Mouse (Mus musculus) adrenal gland, adult 2 months (tissue): ENCODE measurements around the gene Gcgr. TPM values are rescaled to one million over a fixed set of nuclear protein-coding genes. Genes with fewer than 3 reads are reported as not detected.
"Not testable (repeated sequence)": the region's sequence is repeated elsewhere in the genome, so short reads cannot be mapped to it uniquely, and the experiment has no call there.

Source experiments
- DNase-seq: peaks from one replicate; pipeline ENCODE4 v3.0.0; 2021
- polyA plus RNA-seq: library from polyadenylated mRNA; depleted of rRNA; stranded (reverse); fragments of >200 nt; gene quantifications from 2 replicates; pipeline ENCODE4 v1.2.3, GENCODE M21; 2012
- total RNA-seq, 2 experiments: library from RNA; stranded (reverse); gene quantifications; 2 replicates each; pipeline ENCODE4 v1.2.3; 2021

Gene Gcgr
- total and polyA plus RNA-seq, 3 experiments: 1.5 to 2.1 (median 1.7) TPM

DNA sequence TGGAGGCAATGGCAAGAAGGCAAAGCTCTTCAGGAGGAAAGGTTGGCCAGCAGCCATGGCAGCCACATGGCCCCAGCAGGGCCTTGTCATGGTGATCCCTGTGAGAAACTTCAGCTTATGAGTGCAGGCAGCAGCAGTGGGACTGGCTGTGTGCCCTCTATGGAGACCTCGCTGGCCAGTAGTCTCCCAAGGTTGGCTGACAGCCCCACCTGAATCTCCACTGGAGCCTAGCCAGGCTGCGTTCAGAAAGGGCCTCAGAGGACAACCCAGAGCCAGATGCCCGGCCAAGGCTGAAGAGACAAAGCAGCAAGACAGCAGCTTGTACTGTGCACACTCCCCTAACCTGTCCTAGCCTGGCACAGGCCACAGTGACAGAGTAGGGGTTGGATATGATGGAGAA is 8.0 kb downstream of the Gcgr start:
- DNase-seq: peak; percentile 75

DNA sequence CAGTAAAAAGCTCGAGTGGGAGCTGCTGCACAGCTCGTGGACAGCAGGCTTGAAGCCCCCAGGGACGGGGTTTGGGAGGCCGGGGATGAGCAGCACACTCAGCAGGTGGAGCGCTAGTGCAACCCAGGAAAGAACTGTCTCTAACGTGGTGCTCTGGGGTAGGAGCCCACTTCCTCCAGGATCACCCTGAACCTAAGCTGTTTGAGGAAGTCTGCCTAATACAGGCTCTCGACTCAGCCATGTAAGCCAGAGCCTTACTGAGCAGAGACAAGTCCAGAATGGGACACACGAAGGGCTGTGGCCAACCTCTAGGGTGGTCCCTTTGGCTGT is 8.4 kb downstream of the Gcgr start:
- DNase-seq: no peak

DNA sequence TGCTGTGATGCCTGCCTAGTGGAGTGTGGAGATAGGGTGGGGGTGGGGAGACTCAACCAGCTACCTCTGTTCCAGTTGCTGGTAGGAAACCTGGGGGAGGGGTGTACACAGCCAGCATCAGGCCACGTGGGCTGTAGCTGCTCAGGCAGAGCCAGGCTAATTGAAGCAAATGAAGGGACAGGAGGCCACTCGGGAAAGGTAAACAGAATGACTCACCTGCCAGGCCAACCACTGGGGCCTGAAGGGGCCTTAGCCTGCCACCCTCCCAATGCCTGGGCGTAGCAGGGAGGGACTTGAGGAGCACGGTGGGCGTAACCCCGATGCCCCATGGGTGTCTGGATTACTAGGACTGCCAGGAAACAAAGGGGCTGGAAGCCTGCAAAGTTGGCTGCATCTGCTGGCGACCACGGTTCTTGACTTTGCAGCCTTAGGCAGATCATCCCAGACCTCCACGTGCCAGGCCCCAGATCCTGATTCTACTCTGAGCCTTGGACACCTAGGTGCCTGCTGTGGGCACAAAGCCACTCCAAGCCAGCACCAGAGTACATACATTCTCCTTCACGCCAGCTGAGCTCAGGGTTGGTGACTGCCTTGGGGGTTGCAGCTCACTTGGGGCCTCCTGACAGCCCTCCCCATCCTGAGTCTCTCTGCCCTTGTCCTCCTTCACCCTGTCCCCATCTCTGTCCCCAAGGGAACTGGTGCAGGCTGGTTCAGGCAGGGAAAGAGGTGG is 9.0 kb downstream of the Gcgr start:
- no peak for DNase-seq

DNA sequence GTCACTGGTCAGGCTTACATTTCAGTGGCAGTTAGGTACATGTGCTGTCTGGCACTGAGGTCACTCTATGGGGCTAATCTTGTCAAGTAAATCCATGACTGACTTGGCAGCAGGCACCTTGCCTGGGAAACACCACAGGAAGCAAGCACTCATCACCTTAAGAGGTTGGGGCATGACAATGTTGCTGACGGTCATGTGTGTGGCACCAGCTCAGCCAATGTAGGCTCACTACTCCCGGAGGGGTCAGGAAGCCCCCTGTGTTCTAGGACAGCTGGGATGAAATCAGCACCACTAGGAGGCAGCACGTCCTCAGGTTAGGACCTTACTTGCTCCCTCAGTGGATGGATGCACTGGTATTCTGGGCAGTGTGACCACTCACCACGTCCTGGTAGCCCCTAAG is 11.4 kb downstream of the Gcgr start:
- DNase-seq: no peak

DNA sequence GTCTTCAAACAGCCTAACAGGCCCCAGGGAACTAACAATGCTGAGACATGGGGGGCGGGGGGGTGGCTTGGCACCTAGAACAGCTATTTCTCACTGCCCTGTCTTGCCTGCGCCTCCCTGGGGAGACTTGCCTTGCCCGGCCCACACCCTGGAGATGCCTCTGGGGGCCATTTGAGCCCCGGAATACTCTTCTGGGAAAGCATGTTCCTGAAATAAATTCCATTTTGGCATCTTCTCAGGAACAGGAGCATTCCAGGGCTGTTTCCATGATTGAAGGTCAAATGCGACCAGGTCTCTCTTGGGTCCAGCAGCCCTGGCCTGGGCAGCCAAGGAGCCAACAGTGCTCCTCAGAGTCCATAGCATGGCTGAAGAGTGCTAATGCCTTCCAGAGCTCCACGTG is 11.9 kb downstream of the Gcgr start:
- peak; percentile 28 for DNase-seq

DNA sequence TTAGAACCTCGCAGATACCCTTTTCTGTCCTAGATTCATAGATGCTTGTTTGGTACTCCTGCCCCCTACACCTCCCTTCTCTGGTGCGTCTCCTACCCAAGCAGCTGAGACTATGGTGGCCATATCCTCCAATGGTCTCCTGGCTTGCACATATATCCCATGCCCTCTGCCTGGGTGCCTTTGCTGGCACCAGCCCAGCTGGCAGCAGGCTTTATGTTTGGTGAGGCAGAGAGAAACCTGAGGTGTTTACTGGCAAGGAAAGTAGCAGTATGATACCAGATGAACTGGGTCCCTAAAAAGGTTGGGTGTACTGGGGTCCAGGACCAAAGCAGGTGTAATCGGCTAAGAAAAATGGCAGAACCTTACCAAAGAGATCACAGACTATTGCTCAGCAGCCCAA is 15.5 kb downstream of the Gcgr start:
- DNase-seq: no peak

DNA sequence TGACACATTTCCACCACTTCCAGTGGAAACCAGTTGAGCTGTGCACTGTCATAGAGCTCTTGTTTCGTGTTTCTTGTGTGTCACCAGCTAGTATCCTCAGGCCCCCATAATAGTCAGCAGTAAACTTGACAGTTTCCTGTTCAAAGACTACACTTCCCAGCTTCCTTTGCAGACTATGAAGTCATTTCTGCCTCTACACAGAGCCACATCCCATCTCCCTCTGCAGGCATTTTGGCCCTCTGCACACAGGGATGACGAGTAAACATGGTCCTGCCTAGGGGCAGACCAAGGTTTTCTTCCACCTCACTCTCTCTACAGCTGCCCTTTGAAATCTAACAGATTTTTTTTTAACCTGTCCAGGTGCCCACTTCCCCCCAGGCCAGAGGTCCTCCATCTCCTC is 17.0 kb downstream of the Gcgr start:
- DNase-seq: no peak

DNA sequence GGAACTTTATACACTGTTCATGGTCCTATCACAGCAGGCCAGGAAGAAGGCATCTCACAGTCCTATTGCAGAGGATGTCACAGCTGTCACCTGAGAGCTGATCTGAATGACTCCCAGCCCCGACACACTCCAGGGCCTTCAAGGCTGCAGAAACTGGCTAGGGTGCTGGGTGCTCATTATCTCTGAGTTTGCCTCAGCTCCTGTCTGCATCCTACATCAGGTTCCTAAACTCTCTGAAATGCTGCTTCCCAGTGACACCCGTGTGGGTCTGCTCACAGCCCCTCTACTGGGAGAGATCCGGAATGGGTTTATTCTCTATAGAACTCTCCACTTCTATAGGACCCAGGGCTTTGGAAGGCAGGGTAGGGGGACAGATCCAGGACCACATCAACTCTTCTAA is 17.7 kb downstream of the Gcgr start:
- DNase-seq: no peak

DNA sequence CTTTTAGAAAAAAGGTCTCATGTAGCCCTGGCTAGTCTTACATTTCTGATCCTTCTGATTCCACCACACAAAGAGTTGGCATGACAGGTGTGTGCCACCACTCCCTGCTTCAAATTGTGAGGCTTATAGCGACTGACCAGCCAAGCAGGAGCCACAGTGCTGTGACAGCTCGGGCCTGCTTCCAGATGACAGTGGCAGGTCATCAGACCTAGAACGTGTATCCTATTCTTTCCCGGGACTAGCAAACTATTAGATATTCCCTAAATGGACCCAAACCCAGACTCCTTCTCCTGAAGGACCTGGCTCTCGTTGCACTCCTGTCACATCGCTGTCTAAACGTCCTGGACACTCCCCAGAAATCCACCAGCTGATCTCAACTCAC is 18.3 kb downstream of the Gcgr start:
- DNase-seq: no peak

DNA sequence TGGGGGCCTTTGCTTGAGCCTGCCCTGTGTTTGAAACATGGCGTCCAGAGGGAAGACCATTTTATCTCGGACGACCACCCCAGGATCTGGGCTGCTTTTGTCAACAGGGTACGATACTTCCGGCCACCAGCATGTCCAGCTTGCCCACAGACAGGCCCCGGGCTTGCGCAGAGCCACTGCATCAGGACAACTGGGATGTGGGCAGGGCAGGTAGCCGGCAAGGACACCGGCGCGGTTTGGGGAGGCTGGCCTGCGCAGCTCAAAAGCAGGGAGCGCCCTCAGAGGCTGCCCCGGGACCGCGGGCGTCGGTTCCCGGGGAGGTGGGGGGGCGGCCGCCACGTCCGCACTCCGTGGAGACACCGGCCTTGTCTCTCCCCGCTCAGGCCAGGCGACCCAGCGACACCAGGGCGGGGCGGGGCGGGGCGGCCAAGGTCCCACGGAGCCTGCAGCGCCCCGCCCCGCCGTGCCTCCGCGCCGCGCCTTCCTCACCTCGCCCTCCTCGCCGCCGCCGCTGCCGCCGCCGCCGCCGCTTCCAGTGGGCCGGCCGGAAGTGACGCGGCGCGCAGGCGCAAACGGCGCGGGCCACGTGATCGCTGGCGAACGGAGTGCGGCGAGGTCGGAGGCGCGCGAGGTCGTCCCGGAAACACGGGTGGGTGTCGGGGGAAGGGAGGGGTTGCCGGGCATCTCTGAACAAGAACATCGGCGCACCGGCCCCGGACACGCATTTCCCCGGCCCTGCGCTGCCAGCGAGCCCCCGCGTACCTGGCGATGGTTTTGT is 18.9 kb downstream of the Gcgr start, which contains the start of gene Mcrip1:
Gene Mcrip1, minus strand, starts transcription at position 560 of the 778 bp plus-strand sequence.
- peak; percentile 96 for DNase-seq

DNA sequence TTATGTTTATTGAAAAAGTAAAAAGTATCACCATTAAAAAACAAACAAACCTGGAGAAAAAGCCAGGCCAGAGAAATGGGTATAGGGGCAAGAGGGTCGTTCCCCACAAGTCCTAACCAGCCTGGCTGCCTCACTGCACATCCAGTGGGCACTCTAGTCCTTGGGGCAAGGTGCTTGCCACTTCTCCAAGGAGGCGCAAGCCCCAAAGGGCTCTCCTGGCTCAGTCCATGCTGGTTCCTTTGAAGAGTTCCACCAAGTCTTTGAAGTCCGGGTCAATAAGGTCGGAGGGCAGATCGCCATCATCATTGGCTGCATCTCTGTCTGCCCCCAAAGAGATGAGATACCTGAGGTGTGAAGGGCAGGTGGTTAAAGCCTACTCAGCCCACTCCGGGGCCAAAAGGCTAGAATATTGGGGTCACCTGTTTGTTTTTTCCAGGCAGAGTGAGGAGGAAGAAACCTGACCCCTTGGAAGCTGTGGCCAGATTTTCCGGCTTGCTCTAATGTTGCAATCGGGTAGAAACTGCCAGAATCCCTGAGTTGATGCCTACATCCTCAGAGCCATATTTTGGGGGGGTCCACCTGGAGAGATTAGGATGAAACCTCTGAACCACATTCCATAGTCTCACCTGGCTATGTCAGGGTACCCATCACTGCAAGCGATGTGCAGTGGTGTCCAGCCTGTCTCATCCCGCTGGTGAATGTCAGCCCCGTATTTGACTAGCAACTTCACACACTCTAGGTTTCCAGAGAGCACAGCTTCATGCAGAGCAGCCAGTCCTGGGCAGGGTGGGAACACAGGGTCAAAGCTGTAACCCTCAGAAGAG is 19.7 kb downstream of the Gcgr start:
- DNase-seq: no peak

DNA sequence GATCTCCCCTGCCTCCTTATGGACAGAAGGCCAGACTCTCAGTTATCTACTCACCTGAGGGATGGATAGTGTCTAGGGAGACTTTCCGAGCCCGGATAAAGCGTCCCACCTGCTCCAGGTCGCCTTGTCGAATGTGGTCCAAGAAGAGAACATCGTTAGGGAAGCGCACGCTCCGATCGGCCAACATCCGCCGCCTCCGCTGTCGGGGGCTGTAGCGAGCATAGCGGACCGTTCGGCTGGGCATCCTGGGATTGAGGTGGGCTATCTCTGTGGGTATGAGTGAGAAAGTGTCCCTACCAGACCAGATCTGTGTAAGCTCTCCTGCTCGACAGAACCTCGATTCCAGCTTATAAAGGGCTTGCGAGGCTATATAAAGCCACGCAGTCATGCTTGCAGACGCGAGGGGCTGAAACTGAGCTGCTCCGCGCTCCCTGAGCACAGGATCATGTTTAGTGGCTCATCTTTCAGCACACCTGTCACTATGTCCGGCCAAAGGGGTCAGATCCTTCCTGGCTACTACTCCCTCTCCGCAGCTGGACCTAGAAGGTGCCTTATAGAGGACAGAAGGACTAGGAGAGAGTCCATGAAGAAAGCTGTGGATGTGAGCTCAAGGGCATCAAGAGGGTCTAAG is 20.4 kb downstream of the Gcgr start, which contains the start of gene Ppp1r27:
Gene Ppp1r27, minus strand, starts transcription at position 323 of the 631 bp plus-strand sequence.
- DNase-seq: no peak

DNA sequence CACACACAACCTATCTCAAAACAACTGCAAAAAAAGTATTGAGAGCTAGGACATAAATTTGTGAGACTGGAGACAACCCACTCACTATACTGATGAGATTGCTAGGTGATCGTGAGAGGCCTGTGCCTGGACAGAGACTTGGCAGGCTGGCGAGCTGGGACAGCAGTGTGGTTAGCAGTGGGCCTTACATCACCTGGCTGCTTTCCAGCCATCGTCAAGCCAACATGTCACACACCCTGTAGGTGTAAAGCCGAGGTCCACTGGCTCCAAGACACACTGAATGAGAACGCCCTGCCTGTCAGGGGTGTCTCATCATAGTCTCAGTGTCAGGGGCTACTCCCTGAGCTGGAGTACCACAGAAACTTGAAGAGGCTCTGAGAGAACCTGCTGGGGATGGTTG is 22.2 kb downstream of the Gcgr start:
- no peak for DNase-seq

DNA sequence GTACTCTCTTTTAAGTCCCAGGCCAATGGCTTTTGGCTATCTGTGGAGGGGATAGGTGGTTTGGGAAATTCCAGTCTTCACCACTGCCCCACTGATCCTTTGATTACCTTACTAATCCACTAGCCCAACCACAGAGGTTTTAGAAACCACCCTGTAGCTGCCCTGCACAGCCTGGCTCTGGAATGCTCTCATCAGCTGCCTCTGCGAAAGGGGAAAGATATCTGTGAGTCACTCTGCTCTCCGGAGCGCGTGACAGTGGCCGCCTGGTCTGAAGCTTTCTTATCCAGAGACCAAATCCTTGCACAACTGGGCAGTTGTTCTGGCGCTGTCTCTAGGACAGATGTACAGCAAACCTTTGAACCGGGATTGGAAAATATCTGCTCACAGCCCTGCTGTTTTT is 24.3 kb downstream of the Gcgr start:
- DNase-seq: peak; percentile 84

DNA sequence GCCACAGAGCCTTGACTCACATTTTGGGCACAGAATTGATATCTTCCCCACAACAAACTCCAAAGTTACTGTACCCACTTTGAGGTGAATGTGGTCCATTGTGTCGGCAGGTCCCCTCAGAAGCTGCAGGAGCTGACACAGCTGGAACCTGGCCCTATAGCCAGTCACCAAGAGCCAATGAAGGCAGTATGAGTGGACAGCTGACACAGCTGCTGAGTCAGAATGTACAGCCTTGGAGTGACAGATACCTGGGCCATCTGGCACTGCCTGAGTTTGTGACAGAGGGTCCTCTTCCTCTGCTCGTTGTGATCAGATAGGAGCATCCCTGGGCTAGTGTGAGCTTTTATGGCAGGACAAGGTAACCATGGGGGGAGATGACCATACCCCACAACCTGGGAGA is 24.8 kb downstream of the Gcgr start:
- peak; percentile 84 for DNase-seq

DNA sequence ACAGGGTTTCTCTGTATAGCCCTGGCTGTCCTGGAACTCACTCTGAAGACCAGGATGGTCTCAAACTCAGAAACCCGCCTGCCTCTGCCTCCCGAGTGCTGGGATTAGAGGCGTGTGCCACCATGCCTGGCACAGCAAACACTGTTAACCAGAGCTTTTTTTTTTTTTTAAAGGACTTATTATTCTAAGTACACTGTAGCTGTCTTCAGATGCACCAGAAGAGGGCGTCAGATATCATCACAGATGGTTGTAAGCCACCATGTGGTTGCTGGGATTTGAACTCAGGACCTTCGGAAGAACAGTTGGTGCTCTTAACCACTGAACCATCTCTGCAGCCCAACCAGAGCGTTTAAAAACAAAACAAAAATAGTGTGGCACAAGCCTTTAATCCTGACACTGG is 28.3 kb downstream of the Gcgr start:
- DNase-seq: not testable (repeated sequence)

DNA sequence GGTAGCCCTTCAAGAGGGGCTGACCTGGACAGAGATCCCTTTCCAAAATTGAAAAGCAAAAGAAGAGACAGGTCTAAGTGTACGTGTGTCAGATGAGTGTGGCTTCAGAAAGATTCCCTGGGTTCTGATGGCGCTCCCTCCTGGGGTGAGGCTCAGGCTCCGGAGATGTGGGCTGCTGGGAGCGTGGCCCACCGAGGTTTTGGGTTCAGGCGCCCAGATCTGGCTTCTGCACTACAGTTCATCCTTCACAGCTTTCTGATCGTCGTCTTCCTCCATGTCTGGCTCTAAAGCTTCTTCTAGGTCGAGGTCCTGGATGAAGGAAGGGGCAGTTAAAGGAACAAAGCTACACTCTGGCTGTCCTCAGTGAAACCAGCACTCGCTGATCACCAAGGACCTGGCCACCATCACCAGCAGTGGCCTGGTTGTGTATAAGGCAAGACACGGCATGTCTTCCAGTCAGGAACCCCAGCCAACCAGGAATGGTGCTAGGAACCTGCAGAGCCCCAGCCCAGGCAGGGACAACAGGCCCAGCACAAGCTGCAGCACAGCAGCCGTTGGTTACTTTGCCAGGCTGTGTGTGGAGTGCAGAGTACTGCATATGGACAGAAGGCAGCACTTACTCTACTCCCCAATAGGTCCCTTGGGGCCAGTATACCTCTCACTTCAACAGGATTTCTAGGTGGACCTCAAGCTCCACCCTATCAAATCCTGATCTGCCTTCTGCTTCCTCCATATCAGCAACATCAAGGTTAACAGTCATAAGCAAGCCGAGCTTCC is 30.6 kb downstream of the Gcgr start:
- DNase-seq: no peak

DNA sequence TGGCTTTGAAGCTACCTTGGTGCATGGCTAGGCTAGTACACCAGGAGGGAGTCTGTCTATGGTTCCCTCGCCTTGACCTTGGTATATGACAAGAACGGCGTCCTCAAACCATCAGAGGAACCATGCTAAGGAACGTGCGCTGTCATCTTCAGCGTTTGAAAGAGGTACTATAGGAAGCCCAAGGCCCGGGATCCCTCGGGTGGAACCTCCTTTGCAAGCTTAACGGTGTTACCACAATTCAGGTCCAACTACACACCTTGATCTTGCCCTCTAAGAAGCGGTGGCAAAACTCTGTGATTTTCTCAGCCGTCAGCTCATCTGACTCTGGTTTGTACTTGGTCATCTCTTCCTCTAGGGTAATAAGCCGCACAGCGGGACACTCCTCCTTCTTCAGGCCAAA is 32.5 kb downstream of the Gcgr start:
- DNase-seq: no peak

DNA sequence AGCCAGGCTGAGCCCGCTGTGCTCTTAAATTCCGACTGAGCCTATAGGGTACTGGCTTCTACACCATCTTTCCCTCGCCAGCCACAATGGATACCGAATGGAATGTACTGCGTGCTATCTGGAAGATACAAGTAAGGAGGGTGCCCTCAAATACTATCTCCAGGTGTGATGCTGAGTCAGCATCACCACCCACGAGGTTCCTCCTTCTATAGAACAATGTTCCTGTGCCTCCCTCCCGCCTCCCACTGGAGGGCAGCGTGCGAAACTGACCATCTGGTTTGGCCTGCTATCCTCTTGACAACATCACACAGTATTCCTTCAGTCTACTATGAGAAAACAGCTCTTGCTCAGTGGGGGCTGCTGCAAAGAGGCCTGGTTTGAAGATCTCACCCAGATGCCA is 34.6 kb downstream of the Gcgr start:
- DNase-seq: no peak

DNA sequence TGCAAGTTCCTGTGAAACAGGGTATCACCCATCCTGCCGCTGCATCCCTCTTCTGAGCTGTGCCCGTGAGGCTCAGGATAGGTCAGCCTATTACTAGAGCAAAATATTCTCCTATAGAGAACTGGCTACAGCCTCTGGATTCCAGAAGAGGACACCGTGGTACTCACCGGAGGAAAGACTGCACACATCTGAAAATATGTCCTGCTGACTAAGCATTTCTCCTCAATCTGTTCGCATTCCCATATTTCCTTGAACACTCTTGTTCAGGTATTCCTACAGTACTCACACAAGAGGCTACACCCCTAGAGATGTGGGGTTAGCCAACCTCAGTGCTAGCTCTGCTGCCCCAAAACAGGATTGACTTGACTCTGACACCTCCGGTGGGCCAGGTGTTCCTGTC is 37.8 kb downstream of the Gcgr start:
- no peak for DNase-seq

DNA sequence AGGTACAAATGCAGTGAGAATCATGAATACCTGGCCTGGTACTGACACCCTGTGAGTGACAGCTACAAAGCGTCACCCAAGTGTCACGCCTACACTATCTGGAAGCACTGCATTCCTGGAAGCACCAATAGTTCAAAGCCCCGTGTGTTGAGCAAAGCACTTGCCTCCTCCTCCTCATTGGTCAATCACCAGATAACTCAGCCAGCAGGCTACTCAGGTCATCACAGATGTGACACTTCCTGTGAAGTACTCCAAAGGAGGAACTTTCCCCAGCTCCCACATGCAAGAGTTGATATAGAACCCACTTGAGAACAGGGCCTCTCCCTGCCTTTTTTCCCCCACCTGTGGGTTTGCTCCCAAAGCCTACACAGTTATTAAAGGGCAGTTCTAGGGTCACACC is 40.6 kb downstream of the Gcgr start:
- no peak for DNase-seq
